Mouse (Mus musculus): ENCODE data around the gene Prr14.
"Not testable (repeated sequence)": the region's sequence is repeated elsewhere in the genome, so short reads cannot be mapped to it uniquely, and the experiment has no call there.

The Prr14 gene

DNA sequence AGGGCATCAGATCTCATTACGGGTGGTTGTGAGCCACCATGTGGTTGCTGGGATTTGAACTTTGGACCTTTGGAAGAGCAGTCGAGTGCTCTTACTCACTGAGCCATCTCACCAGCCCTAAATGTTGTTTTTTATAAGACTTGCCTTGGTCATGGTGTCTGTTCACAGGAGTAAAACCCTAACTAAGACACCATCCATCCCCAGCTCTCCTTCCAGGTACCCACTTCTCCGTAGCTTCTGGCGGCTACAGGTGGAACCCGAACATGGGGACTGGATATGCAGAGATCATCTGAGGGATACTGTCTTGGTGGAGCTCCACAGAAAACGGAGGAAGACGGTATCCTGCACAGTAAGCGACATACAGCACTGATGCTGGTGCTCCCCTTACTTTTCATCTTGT lies at the start of gene Prr14:
TSS of gene Prr14 (plus strand) at position 301 of the 400 bp plus-strand sequence.
- DNase-seq (ENCODE audit: low spot score in 2 of 2) = not testable (repeated sequence)

DNA sequence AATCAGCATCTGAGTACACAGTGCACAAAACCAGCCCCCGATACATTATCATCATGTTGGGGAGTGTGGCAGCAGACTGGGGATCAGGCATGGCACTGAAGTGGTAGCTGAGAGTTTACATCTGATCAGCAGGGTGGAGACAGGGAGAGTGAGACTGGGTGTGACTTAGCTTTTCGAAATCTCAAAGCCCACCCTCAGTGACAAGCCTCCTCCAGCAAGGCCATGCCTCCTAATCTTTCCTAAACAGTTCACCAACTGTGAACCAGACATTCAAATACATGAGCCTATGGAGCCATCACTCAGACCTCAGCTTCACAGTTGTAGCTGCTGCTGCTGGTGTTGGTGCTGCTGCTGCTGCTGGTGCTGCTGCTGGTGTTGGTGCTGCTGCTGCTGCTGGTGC lies 48.0 kb upstream of the Prr14 start:
- DNase-seq (ENCODE audit: low spot score in 2 of 2) = no peak

DNA sequence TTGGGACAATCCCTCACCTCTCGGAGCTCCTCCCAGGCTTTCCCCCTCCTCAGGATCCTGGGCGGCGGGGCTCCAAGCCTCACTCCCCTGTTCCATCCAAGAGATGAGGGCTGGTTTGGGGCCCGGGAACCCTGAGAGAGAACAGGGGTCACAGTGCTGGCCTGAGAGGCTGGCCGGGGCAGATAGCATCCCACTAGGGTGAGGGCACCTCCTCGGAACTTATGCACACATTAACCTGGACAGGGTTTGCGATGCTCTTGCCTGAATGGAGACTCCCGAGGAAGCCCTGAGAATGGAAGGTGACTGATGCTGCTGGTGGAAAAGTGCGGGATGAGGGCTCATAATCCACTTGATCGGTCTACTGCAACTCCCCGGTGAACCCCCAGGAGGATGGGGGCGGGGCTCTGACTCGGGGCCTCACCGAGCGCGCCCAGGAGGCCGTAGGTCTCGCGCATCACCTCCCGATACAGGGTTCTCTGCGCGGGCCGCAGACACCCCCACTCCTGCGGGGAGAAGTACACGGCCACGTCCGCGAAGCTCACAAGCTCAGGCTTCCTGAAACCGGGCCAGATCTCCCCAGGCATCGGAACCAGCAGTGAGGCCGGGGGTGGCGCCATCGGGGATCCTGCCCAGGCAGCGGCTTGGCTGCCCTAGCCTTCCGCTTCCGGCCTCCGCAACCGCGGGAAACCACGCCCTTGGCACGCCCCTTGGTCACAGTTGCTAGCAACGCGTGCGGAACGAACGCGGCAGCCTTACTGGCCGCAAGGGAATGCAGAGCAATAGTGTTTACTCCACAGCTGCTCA lies 37.8 kb upstream of the Prr14 start, which contains the start of gene Zfp688:
TSS of gene Zfp688 (minus strand) at position 681 of the 804 bp plus-strand sequence.
- DNase-seq (ENCODE audit: low spot score in 2 of 2) = peak; percentile 81 to 86

DNA sequence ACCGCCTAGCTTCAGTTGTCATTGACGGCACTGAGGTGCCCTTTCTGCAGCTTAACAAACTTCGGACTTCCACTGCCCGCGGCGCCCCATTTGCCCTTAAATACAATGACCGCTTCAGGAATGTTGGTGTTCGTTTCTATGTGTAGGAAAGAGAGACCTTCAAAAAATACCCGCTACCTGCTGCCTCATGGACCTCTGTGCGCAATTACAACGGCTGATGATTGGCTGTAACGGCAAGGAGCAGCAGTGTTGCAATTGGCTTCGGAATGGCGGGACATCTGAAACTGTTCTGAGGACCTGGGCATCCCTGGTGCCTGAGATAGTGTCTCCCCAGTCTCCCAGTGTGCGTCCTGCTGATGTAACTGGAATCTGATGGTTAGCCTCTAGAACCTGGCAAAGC lies 37.2 kb upstream of the Prr14 start:
- peak; percentile 13 to 19 for DNase-seq (ENCODE audit: low spot score in 2 of 2)

DNA sequence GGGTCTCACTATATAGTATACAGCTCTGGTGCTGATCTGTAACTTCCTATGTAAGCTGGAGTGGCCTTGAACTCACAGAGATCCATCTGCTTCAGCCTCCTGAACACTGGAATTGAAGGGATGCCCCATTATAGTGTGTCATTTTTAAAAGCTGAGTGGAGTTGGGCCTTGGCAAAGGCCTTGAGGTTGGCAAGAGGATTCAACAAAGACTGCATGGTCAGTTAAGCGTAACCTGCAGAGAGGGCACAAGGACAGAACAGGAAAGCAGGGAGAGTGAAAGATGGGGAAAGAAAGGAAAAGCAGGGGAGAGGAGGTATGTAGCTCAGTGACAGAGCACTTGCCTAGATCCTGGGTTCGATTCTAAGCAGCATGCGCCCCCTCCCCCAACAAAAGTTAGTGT lies 34.1 kb upstream of the Prr14 start:
- no peak for DNase-seq (ENCODE audit: low spot score in 2 of 2)

DNA sequence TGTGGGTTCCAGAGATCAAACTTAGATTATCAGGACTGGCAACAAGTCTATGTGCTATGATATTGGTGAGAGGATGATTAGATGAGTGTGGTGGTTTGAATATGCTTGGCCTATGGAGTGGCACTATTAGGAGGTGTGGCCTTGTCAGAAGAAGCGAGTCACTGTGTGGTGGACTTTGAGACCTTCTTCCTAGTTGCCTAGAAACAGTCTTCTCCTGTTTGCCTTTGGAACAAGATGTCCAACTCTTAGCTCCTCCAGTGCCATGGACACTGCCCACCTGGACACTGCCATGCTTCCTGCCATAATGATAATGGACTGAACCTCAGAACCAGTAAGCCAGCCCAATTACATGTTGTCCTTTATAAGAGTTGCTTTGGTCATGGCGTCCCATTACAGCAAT lies 33.5 kb upstream of the Prr14 start:
- no peak for DNase-seq (ENCODE audit: low spot score in 2 of 2)

DNA sequence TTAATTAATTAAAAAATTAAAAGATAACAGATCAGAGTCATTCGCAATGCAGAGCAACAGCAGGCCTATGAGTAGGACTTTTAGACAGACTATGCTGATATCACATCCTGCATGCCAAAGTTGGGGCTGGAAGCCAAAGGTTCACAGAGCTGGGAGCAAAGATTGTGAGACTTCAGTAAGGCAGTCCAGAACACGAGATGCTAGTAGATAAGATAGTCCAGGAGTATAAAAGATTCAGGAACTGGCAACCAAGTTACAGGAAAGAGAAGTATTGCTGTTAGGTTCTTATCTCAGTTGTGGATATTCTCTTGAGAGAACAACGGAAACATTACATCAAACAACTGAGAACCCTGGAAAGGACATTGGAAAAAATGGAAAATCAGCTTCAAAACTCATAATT lies 33.1 kb upstream of the Prr14 start:
- no peak for DNase-seq (ENCODE audit: low spot score in 2 of 2)

DNA sequence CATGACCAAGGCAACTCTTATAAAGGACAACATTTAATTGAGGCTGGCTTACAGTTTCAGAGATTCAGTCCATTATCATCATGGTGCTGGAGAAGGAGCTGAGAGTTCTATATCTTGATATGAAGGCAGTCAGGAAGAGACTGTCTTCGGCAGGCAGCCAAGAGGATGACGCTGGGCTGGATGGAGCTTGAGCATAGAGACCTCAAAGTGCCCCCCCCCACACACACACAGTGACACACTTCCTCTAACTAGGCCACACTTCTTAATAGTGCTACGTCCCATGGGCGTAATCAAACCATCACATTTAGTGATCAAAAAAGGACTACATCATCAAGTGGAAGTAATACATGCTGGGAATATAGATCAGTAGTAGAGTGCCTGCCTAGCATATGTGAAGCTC lies 24.2 kb upstream of the Prr14 start:
- DNase-seq (ENCODE audit: low spot score in 2 of 2) = no peak

DNA sequence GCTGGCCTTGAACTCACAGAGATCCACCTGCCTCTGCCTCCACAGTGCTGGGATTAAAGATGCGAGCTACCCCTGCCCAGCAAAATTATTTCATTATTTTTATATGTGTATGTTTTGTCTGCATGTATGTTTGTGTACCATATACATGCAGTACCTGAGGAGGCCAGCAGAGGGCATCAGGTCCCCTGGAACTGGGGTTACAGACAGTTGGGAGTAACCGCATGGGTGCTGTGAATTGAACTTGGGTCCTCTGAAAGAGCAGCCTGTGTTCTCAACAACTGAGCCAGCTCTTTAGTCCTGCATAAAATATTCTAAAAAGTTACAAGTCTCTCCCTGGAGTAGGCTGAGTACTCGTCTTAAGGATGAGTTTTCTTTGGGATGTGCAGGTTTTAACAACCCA lies 21.7 kb upstream of the Prr14 start:
- no peak for DNase-seq (ENCODE audit: low spot score in 2 of 2)

DNA sequence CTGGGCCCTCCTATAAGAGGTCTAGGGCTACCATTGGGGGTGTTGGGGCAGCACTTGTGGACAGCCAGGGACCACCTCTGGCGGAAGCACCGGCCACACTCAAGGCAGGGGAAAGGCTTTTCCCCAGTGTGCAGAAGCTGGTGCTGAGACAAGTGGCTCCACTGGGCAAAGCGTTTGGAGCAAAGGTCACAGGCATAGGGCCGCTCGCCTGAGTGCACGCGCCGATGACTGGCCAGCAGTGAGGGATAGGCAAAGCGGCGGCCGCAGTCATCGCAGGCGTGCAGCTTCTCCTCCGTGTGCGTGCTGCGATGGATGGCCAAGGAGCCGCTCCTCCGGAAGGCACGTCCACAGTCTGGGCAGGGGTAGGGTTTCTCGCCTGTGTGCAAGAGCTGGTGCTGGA lies 15.4 kb upstream of the Prr14 start:
- DNase-seq (ENCODE audit: low spot score in 2 of 2) = no peak

DNA sequence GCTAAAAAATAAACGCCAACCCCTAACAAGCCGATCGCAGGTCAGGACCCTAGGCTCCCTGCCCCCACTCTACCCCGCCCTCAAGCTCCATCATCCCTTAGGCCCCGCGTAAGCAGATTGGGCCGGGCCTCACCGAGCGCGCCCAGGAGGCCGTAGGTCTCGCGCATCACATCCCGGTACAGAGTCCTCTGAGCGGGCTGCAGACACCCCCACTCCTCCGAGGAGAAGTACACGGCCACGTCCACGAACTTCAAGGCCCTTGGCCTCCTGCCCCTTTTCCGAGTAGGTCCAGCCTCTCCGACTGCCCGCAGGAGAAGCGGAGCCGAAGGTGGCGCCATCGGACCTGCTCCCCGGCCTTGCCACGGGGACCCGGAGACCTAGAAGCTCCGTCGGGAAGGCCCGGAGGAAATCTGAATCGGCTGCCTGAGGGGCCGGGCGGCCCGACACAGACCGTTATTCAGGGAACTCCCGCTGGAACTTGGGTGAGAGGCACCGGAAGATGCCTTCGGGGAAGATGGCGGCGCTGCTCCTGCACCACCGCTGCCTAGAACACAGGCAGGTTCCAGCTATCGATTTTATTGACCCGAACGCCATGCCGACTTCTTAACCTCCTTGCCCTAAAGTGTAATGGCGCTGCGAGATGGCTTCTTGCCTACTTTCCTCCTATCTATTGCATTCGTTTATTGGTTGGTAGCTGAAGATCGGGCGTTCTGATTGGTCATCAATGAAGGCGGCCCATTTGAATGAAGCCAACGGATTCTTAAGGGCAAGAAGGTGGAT lies 10.7 kb upstream of the Prr14 start, which contains the start of gene Zfp689:
TSS of gene Zfp689 (minus strand) at position 638 of the 780 bp plus-strand sequence.
- peak; percentile 85 to 91 for DNase-seq (ENCODE audit: low spot score in 2 of 2)

DNA sequence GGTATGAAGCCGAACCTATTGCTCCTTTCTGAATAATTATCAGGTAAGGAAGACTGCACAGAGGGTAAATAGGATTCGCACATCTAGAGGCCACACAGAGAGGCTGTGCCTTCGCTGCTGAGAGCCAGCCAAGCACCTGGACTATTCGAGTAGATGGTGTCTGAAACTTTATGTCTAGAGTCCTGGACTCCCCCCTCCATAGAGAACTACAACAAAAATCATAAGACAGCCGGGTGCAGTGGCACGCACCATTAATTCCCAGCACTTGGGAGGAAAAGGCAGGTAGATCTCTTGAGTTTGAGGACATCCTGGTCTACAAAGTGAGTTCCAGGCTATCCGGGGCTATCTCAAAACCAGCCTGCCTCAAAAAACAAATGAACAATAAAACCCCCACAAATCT lies 9.4 kb upstream of the Prr14 start:
- no peak for DNase-seq (ENCODE audit: low spot score in 2 of 2)

DNA sequence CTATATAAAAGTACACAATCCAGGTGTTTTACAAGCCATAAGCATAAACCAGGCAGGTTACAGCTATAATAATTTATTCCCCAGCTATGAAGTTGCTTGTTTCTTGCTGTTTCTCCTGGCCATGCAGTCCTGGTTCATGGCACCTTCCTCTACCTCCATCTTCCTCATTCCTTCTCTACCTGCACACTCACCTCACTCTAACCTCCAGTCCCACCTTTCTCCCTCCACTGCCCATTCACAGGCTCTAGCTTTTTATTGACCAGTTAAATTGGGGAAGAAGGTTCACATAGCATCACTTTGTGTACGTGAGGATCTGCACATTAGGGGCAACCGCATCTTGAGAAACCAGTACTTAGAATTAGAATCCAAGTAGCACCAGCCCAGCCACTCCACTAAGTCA lies 6.4 kb upstream of the Prr14 start:
- DNase-seq (ENCODE audit: low spot score in 2 of 2) = no peak

DNA sequence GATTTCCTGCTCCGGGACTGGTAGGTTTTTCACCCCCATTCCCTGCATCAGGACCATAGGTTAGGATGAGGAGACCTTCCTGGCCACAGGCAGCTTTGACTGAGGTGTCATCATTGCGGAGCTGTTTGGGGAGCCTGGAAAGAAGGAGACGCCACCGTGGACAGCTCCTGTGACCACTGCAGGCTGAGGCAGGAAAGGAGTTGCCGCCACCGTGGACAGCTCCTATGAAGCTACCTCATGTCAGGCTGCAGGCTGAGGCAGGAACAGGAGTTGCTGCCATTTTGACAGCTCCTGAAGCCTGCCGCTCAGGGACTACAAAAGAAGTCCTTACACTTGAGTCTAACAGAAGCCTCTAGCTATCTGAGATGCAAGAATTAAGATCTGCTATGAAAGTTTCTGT lies 4.5 kb upstream of the Prr14 start:
- DNase-seq (ENCODE audit: low spot score in 2 of 2) = no peak

DNA sequence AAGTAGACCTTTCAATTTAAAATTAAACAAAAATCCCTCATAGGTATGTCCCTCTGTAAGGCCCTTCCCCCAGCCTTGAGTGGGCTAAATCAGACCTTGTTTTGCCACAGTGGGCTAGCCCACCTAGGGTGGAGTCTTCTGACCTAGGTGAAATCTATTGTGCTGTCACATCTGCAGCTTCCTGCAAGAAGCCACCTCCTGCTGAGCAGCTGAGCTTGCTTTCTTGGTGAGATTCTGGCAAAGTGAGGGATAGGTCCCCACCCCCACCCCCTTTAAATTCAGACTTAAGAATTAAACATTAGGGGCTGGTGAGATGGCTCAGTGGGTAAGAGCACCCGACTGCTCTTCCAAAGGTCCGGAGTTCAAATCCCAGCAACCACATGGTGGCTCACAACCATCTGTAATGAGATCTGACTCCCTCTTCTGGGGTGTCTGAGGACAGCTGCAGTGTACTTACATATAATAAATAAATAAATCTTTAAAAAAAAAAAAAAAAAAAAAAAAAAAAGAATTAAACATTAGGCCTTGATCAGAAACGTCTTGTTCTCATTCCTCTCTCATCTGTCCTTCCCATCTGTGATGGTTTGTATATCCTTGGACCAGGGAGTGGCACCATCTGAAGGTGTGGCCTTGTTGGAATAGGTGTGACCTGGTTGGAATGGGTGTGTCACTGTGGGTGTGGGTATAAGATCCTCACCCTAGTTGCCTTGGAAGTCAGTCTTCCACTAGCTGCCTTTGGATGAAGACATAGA lies 864 bp upstream of the Prr14 start:
- not testable (repeated sequence) for DNase-seq (ENCODE audit: low spot score in 2 of 2)

DNA sequence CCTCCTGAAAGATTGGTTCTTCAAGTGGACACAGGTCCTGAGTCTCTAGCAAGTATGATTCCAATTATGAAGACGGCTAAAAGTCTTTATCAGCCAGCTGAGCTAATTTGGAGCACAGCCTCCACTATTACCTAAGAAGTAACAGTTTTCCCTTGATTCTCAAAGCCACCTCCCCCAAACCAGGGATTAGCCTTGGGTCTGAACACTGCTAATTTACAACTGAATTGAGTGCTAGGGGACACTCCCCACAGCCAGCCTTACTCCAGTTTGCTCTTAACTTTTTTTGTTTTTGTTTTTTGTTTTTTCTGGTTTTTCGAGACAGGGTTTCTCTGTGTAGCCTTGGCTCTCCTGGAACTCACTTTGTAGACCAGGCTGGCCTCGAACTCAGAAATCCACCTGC lies 5.8 kb downstream of the Prr14 start:
- no peak for DNase-seq (ENCODE audit: low spot score in 2 of 2)

DNA sequence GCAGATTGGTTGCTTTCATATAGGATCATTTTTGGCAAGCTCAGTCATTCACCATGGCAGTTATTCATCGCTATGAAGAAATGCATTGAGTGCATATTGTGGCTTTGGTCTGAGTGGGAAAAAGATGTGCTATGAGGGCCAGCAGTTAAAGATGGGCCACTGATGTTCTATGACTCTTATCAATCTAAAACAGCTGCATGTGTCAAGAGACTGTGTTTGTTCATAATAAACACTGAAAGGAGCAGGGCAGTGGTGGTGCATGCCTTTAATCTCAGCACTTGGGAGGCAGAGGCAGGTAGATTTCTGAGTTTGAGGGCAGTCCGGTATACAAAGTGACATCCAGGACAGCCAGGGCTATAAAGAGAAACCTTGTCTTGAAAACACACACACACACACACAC lies 6.3 kb downstream of the Prr14 start:
- DNase-seq (ENCODE audit: low spot score in 2 of 2) = not testable (repeated sequence)

DNA sequence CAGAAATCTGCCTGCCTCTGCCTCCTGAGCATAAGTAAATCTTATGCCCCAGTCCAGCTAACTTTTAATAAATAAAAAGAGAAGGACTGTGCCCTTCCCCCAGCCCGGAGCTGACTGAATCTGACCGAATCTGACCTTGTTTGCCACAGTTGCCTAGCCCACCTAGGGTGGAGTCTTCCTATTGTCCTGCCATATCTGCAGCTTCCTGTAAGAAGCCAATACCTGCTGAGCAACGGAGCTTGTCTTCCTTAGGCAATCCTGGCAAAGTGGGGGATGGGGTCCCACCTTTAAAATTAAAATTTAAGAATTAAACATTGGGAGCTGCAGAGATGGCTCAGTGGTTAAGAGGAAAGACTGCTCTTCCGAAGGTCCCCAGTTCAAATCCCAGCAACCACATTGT lies 7.2 kb downstream of the Prr14 start:
- no peak for DNase-seq (ENCODE audit: low spot score in 2 of 2)

DNA sequence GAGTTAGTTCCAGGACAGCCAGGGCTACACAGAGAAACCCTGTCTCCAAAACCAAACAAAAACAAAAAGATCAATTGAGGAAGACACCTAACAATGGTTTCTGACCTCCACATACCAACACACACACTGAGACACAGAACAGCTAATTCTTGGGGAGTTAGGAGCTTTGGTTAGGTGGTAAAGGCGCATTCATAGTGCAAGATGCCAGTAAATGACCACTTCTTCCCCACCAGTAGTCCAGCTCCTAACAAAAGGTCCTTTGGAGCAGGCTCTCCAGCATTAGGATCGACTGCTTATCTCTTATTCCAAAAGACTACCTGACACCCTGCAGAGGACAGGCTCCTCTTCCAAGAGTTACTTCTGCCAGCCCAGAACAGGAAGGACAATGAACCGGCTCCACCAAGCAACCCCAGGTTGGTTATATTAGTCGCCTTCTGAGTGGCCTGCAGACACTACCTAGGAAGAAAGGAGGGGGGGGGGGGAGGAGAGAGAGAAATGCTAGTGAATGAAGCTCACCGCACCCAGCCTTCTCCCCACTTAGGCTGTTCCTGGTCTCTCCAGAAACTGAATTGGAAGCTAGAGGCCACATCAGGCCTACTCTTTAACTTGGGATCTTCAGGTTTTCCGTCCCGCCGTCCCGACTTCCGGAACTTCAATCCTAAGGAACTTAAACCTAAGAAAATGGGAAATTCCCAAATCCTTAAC lies 10.8 kb downstream of the Prr14 start:
- no peak for DNase-seq (ENCODE audit: low spot score in 2 of 2)

DNA sequence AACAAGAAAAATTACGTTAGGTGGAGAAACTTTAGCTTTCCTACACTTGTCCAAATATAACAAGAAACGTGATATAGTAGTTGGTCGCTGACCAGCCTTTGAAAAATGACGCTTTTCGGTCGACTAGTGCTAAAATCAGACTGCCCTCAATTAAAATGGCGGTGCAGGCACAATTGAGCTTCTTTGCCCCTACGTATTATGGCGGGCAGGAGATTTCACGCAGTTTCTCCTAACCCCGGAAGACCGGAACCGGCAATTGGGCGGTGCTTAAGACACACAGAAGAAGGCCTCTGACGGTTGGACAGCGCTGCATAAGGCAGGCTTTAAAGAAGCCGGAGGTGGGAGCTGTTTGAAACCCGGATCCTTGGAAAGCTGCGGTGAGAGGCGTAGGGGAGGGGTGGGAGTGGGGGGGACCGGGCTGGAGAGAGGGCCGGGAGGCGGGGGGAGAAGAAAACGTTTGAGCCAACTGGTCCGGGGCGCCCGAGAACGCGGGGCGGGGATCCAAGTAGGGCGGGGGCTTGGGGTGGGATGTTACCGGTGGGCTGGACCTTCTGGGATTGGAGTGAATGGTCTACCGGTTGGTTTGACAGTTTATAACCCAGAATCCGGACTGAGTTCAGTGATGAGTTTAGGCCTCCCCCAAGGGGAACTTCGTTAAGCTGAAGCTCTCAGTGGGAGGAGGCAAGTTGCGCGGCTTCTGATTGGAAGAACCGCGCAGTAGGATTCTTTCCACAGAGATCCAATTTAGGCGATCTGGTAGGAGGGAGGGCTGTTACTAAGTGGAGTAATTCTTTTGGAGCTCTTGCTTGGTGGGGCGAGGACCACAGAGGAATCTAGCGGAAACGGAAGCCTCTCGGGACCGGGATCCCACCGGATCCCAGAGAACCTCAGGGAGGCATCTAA lies 11.6 kb downstream of the Prr14 start:
- peak; percentile 79 to 84 for DNase-seq (ENCODE audit: low spot score in 2 of 2)

DNA sequence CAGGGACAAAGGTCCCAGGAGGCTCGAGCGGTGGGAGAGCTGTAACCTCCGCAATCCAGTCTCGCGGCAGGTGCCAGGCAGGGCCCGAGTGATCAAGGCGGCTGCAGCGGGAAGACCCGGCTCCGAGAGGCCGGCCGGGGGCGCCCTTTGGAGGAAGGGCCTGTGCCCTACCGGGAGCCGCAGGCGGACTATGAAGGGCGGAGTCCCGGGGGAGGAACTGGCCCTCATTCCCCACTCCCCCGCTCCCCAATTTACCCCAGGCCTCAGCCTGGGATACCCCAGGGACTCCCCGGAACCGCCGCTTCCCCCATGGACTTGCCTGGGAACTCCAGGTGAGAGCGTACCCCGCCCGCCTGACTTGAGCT lies 12.2 kb downstream of the Prr14 start:
- DNase-seq (ENCODE audit: low spot score in 2 of 2) = peak in 1 of 2 experiments; percentile 37

All from frontal cortex, postnatal 25 days (tissue).